Mouse (Mus musculus) mesoderm, embryonic 11.5 days (tissue): Measurements from ENCODE around the gene Mrc2.

Experiments
- DNase-seq: peaks from one replicate; pipeline ENCODE4 v3.0.0-alpha.2; 2012; ENCODE audit warnings: low read depth, low spot score

Gene Mrc2

GRCm38 (mm10) chr11:105385266-105385665 lies 92.8 kb downstream of the Mrc2 start:
- no peak for DNase-seq

- DNase-seq: no peak
Observed at GRCm38 (mm10) chr11:105388636-105389035, 96.2 kb downstream of the Mrc2 start.

GRCm38 (mm10) chr11:105390290-105390689 lies 97.8 kb downstream of the Mrc2 start:
- DNase-seq: no peak
